Mouse (Mus musculus) layer of hippocampus, adult 9-11 months (tissue): ENCODE measurements at regions not wholly inside any gene's neighbourhood (a gene's known extent, or its start where the extent isn't known, plus 50 kb on each side); places are given as distances from the start of the nearest gene placed in this dataset.

ENCODE experiments used
- DNase-seq: peaks from one replicate; pipeline ENCODE4 v3.0.0; 2022

GRCm38 (mm10) chr11:56285575-56286260, 244.9 kb upstream of the Nmur2 start:
- peak; percentile 20 for DNase-seq

GRCm38 (mm10) chr11:56281201-56281600, 240.4 kb upstream of the Nmur2 start:
- DNase-seq, result no peak

DNA sequence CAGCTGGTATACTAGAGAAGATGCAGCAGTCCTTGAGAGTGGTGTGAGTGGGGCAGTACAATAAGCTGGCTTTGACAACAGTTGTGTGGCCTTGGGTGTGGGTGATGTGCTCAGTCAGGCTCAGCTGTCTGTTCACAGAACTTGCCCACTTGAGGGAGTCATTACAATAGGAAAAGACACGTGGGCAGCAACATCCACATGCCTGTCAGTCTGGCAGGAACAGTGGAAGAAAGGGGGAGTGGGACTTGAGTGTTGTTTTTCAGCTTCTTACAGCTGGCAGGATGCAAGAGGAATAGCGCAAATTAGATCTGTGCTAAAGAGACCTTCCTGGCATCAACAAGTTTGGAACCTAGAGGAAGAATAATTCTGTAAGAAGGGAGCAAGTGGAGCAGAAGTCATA, 239.4 kb upstream of the Nmur2 start:
- DNase-seq, result peak; percentile 21

GRCm38 (mm10) chr11:56269915-56270493, 229.2 kb upstream of the Nmur2 start:
- no peak for DNase-seq

- no peak for DNase-seq
Observed at GRCm38 (mm10) chr11:56262726-56263125, 221.9 kb upstream of the Nmur2 start.

- DNase-seq, result no peak
Observed at GRCm38 (mm10) chr11:56256356-56256755, 215.5 kb upstream of the Nmur2 start.

DNA sequence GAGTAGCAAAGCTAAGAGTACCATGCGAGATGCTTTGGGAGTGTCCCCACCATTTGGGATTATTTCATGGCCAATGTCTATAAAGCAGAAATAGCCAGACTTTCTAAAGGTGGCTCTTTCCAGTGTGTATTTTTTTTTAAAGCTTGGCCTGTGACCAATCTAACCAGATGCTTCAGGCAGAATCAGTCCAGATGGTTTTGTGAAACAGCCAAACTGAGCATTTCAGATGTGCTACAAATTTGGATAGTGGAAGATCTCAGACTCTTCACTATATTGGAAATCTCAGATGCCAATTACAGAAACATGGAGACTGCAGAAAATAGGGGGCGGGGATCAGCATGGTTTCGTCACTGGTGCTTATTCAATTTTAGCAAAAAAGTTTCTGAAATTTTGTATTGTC, 213.6 kb upstream of the Nmur2 start:
- peak; percentile 37 for DNase-seq

DNA sequence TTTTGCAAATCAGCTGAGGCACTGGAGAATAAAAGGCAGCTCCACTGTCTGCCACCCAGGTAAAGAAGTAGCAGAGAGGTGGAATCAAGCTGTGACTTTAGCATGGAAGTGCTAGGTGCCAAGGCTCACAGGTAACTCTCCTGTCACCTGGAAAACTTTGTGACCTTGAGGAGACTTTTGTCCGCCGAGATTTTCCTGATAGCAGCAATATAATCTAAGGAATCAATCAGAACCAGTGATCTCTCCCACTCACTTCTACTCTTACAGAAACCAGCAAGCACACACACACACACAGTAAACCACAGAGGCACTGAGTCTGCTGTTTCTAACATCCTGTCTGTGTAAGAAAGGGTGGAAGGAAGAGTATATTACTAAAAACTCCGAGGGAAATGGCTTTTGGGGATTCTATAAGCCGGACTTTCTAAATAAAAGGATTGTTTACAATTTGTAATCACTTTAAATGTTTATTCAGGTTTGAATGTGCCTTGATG, 206.6 kb upstream of the Nmur2 start:
- no peak for DNase-seq

DNA sequence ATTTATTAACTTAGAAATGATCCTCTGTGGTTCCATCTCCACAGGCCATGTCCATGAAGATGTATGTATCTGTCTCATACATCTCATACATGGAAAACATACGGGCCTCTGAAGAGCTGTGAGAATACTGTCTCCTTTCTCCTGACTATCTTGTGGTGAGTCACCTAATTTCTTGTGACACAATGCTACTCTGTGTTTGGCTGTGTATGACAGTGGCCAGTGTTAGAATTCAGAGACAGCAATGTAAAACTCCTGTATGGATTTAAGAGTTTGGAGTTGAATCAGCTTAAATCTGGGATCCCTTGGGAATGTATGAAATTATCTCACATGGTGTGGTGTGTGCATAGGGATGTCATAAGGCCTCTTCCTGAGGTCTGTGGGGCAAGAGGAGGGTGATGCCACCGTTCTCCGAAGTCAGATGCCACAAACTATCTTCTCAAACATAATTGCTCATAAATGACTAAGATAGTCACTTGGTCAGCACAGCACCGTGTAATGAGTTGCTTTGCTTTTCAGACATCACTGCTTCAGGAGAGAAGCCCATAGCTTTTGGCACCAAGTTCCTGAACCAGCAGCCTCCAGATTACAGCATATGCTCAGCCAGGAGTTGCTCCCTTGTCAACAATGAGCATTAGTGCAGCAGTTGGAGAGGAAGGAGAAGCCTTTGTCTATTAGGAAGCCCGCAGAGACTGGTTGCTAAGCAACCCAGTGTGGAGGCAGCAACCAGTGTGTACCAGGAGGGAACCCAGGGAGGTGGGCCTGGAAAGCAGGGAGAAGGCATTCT, 205.9 kb upstream of the Nmur2 start:
- DNase-seq, result peak; percentile 93

GRCm38 (mm10) chr11:56244951-56245350, 204.1 kb upstream of the Nmur2 start:
- peak; percentile 74 for DNase-seq

DNA sequence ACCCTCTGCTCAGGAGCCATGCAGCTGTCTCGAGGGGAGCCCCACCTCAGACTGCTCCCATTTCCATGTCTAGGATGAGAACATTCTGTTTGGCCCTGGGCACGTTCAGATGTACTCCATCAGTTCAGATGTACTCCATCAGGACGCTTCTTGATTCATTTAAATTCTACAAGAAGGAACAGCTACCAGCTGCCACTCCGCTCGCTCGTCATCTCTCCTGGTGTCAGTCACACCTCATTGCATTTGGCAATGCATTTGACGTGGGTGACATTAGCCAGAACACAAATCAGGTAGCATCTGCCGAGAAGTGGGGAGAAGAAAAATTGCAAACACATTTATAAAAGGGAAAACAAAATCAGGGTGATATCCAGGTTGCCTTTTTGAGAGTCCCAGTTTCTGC, 202.6 kb upstream of the Nmur2 start:
- DNase-seq, result peak; percentile 56

DNA sequence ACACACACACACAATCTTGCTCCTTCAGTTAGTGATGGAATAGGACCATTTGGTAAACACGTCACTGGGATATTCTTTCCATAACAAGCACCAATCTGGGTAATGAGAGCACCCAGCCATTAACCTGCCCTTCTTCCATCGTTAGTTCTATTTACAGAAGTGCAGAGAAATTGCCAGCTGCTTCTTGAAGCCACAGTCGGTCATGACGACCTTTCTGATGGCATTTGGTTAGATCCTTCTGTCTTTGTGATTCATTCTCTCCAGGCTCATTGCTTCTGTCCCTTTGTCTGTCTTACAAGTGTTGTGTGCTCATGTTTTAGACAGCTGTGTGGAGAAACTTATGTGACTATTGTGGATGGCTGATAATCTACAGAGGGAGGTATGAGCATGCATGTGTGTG, 197.9 kb upstream of the Nmur2 start:
- DNase-seq, result no peak

GRCm38 (mm10) chr11:56224999-56225398, 184.2 kb upstream of the Nmur2 start:
- DNase-seq, result no peak

GRCm38 (mm10) chr11:56215706-56216105, 174.9 kb upstream of the Nmur2 start:
- DNase-seq, result peak; percentile 23

GRCm38 (mm10) chr11:56201844-56202243, 161.0 kb upstream of the Nmur2 start:
- no peak for DNase-seq

- peak; percentile 61 for DNase-seq
Observed at GRCm38 (mm10) chr11:56195316-56195715, 154.5 kb upstream of the Nmur2 start.

GRCm38 (mm10) chr11:56193426-56193825, 152.6 kb upstream of the Nmur2 start:
- DNase-seq, result no peak

DNA sequence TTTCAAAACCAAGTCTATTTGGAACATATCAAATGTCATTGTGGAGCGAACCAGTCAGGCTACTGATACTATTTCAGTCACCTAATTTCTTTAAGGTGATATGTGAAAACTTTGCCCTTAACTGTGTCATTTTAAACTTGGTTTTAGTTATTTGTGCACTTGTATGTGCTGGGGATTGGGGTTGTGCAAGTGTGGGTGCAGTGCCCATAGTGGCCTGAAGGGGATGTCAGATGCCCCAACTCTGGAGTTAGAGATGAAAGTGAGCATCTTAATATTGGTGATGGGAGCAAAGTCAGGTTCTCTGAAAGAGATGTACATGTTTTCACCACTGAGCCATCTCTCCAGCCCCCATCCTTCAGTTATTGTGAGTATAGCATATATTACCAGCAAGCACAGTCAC, 133.1 kb upstream of the Nmur2 start:
- no peak for DNase-seq

- DNase-seq, result peak; percentile 31
Observed at GRCm38 (mm10) chr11:56173246-56173645, 132.4 kb upstream of the Nmur2 start.

- DNase-seq, result peak; percentile 79
Observed at GRCm38 (mm10) chr11:56169576-56169975, 128.8 kb upstream of the Nmur2 start.

GRCm38 (mm10) chr11:56166849-56167248, 126.0 kb upstream of the Nmur2 start:
- DNase-seq, result no peak

GRCm38 (mm10) chr11:56165759-56166158, 124.9 kb upstream of the Nmur2 start:
- peak; percentile 79 for DNase-seq

DNA sequence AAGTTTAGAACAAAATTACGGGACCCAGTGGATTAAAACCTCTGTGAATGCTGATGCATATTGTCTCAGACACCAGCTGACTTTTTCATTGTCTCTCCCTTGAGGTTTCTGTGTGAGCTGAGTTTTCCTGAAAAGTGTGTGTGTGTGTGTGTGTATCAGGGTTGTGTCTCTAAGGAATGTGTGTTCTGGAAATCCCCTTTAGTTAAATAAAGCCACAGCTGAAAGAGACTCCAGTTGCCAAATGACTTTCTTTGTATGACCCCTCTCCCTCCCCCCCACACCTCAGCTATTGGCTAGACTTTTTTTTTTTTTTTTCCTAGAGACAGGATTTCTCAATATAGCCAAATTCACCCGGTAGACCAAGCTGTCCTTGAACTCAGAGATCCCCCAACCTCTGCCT, 119.5 kb upstream of the Nmur2 start:
- no peak for DNase-seq
